Mouse (Mus musculus): ENCODE results near the gene Fam213b. TPM values are rescaled to one million over a fixed set of nuclear protein-coding genes. Genes with fewer than 3 reads are reported as not detected.

Fam213b gene
- polyA plus RNA-seq, 1 experiment from 2014 or later = 39.8 TPM

DNA sequence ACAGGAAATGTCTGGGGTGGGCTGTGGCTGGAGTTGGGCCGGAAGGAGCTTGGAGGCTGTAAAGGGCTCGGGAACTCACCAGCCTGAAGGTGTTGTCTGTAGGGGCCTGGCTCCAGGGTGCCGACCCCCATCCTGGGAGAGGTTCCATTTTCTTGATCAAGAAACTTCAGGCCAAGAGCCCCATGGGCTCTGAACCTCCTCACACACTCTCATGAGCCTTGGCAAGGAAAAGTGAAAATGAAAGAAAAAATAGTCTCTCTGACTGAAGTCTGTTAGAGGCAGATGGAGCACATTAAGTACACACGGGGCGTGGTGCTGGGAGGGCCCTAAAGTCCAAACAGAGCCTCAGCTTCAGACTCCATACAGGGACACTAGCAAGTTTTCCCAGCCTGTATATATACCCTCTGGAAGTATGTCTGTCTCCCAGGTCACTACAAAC is 29.0 kb upstream of the Fam213b start:
- DNase-seq (ENCODE audit: low spot score) (no peak), ATAC-seq (replicated peaks; ENCODE audit: low FRiP score, low TSS enrichment, low read depth) (peak; percentile 53; the same call in 1 of the 2 replicates)
- Histone ChIP-seq H3K9ac (ENCODE audit: low read length) (no peak overlapping the region), H3K9me3 (ENCODE audit: control insufficient read depth, low read length) (no peaks in the 10 kb centered on the region), H3K4me1 (replicated peaks; ENCODE audit: control insufficient read depth, insufficient read depth, low read length) (peaks cover 25% of the 10 kb centered on the region), H3K27me3 (replicated peaks; ENCODE audit: control insufficient read depth, insufficient read depth, low read length) (no peaks in the 10 kb centered on the region), H3K4me2 (ENCODE audit: low read length) (peak overlapping the region; percentile 48), H3K4me3 (ENCODE audit: low read depth, low read length) (peak overlapping the region; percentile 10; the same call in 1 of the 2 replicates), H3K36me3 (ENCODE audit: control insufficient read depth, insufficient read depth, low read length) (no peaks in the 10 kb centered on the region), H3K27ac (ENCODE audit: low read depth) (peak overlapping the region; percentile 67)
- WGBS = 16% methylated on average over 5 of the region's 5 CpGs

DNA sequence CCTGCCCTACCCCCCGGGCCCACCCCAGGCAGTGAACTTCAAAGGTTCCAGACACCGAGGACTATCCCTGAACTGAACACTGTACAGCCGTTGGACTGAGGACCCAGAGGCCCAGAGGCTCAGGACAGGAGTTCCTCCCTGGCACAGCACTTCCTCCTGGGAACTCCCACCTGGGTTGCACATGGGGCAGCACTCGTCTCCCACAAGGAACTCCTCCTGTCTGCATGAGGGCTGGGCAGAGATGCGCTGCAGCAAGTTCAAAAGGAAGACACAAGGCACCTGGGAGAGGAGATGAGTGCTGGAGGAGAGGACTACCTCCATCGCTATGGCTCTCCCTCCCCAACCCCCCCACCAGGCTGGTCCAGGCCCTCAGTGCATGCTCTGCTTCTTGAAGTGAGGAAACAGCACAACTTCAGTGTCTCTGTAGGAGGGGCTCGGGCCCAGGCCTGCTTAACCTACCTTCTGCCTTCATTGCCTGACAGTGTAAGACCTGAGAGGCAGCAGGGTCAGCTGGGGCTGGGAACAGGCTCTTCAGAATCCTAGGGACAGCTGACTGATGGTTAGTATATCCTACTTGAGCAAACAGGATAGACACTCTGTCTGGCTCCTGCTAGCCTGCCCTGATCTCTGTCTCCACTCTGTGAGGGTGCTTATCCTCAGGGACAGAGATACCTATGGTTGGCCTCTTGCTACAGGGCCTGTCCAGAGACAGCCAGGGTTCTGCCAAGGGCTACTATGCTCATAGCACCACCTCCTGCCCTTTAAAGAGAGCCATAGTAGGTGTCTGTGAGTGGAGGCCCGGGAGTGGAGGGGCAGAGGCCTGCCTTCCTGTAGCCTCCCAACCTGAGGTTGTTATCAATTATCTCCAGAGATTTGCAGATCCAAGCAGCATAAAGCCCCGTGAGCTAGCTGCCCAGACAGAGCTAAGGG is 28.3 kb upstream of the Fam213b start:
- Histone ChIP-seq H3K4me3 (ENCODE audit: low read depth, low read length) (peak overlapping the region; percentile 10; the same call in 1 of the 2 replicates), H3K27ac (ENCODE audit: low read depth) (peak overlapping the region; percentile 67), H3K4me1 (replicated peaks; ENCODE audit: control insufficient read depth, insufficient read depth, low read length) (peaks cover 25% of the 10 kb centered on the region), H3K27me3 (replicated peaks; ENCODE audit: control insufficient read depth, insufficient read depth, low read length) (no peaks in the 10 kb centered on the region), H3K9me3 (ENCODE audit: control insufficient read depth, low read length) (no peaks in the 10 kb centered on the region), H3K4me2 (ENCODE audit: low read length) (peak overlapping the region; percentile 48), H3K9ac (ENCODE audit: low read length) (no peak overlapping the region), H3K36me3 (ENCODE audit: control insufficient read depth, insufficient read depth, low read length) (no peaks in the 10 kb centered on the region)
- 0 out of 2 replicates have a peak, but pooled peaks have one; percentile 17 for ATAC-seq (replicated peaks; ENCODE audit: low FRiP score, low TSS enrichment, low read depth)
- no peak for DNase-seq (ENCODE audit: low spot score)
- 41% methylated on average over 9 of the region's 9 CpGs for WGBS

DNA sequence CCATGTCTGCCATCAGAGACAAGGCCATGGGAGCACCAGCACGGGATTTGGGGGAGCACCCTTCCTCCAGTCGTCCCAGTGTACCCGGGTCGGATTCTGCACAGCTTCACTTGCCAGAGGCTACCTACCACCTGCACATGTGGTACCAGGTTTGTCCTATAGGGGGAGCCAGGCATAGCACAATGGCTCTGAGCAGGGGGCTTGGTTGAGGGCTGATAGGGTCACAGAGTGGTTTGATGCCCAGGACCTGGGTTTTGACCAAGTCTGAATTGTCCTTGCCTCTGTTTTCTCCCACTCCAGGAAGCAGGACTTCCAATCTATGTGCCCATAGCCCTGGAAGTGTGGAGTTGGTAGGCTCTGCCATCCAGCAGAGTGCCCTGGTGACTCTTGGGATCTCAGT is 26.5 kb upstream of the Fam213b start:
- Histone ChIP-seq H3K9me3 (ENCODE audit: control insufficient read depth, low read length) (no peaks in the 10 kb centered on the region), H3K9ac (ENCODE audit: low read length) (no peak overlapping the region), H3K4me2 (ENCODE audit: low read length) (no peak overlapping the region), H3K27me3 (replicated peaks; ENCODE audit: control insufficient read depth, insufficient read depth, low read length) (no peaks in the 10 kb centered on the region), H3K27ac (ENCODE audit: low read depth) (no peak overlapping the region), H3K4me1 (replicated peaks; ENCODE audit: control insufficient read depth, insufficient read depth, low read length) (peaks cover 25% of the 10 kb centered on the region), H3K36me3 (ENCODE audit: control insufficient read depth, insufficient read depth, low read length) (no peaks in the 10 kb centered on the region), H3K4me3 (ENCODE audit: low read depth, low read length) (no peak overlapping the region)
- WGBS = 61% methylated on average over 4 of the region's 4 CpGs
- no peak for DNase-seq (ENCODE audit: low spot score)
- ATAC-seq (replicated peaks; ENCODE audit: low FRiP score, low TSS enrichment, low read depth) = no peak

DNA sequence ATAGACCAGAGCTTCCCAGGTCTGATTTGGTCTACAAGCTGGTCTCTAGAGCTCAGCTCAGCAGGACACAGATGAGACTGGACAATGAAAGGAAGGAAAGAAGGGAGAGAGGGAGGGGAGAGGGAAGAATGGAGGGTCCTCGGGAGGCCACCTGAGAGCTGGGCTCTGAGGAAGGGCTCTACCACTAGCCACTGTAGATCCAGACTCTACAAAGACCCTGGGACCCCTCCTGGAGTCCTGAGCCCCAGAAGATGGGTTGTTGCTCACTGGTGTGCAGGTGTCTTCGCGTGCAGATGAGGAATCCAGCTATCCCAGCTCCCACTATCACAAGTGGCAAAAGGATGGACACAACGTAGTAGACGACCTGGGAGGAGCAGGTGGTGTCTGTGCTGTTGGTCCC is 24.0 kb upstream of the Fam213b start:
- Histone ChIP-seq H3K4me3 (ENCODE audit: low read depth, low read length) (no peak overlapping the region), H3K27ac (ENCODE audit: low read depth) (no peak overlapping the region), H3K36me3 (ENCODE audit: control insufficient read depth, insufficient read depth, low read length) (no peaks in the 10 kb centered on the region), H3K9me3 (ENCODE audit: control insufficient read depth, low read length) (no peaks in the 10 kb centered on the region), H3K27me3 (replicated peaks; ENCODE audit: control insufficient read depth, insufficient read depth, low read length) (no peaks in the 10 kb centered on the region), H3K9ac (ENCODE audit: low read length) (no peak overlapping the region), H3K4me2 (ENCODE audit: low read length) (no peak overlapping the region), H3K4me1 (replicated peaks; ENCODE audit: control insufficient read depth, insufficient read depth, low read length) (peaks cover 14% of the 10 kb centered on the region)
- ATAC-seq (replicated peaks; ENCODE audit: low FRiP score, low TSS enrichment, low read depth) (no peak), DNase-seq (ENCODE audit: low spot score) (no peak)
- WGBS = 78% methylated on average over 5 of the region's 5 CpGs

DNA sequence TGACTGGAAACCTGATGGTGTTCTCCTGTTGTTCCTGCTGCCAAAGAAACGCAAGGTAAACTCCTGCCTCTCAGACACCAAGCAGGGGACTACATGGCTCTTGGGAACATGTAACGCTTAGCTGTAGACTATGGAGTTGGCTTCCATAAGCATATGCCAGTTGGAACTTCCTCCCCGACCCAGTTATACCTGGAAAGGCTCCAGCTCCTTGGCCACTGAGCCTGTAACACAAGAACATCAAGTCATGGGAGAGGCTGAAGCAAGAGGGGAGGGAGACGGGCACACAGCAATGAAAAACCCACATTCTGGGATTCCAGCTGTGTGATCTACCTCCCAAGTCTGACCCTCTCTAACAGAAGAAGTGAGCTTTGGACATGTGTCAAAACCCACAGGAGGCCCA is 23.4 kb upstream of the Fam213b start:
- ATAC-seq (replicated peaks; ENCODE audit: low FRiP score, low TSS enrichment, low read depth) (no peak), DNase-seq (ENCODE audit: low spot score) (no peak)
- no peaks in the 10 kb centered on the region for H3K9me3 ChIP-seq (ENCODE audit: control insufficient read depth, low read length)
- no peak overlapping the region for H3K4me2 ChIP-seq (ENCODE audit: low read length)
- no peaks in the 10 kb centered on the region for H3K36me3 ChIP-seq (ENCODE audit: control insufficient read depth, insufficient read depth, low read length)
- H3K4me3 ChIP-seq (ENCODE audit: low read depth, low read length) = no peak overlapping the region
- no peaks in the 10 kb centered on the region for H3K27me3 ChIP-seq (replicated peaks; ENCODE audit: control insufficient read depth, insufficient read depth, low read length)
- H3K9ac ChIP-seq (ENCODE audit: low read length) = no peak overlapping the region
- 77% methylated on average over 4 of the region's 4 CpGs for WGBS
- H3K27ac ChIP-seq (ENCODE audit: low read depth) = no peak overlapping the region
- H3K4me1 ChIP-seq (replicated peaks; ENCODE audit: control insufficient read depth, insufficient read depth, low read length) = peaks cover 8% of the 10 kb centered on the region

DNA sequence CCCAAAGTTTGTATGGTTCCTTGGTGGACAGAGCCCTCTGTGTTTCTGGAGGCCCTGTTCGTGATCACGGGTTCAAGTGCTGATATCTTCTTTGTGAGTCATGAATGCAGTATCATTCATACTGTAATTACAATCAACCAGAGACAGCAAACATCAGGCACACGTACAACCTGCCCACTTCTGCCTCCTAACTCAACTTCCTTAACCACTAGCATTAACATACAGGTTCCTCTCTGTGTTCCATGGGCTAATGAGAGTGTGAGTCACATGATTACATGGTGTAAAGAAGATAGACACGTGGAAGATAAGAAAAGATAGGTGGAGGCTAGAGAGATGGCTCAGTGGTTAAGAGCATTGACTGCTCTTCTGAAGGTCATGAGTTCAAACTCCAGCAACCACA is 17.7 kb upstream of the Fam213b start:
- WGBS = 84% methylated on average over 4 of the region's 4 CpGs
- no peaks in the 10 kb centered on the region for H3K27me3 ChIP-seq (replicated peaks; ENCODE audit: control insufficient read depth, insufficient read depth, low read length)
- ATAC-seq (replicated peaks; ENCODE audit: low FRiP score, low TSS enrichment, low read depth) = no peak
- H3K4me3 ChIP-seq (ENCODE audit: low read depth, low read length) = no peak overlapping the region
- H3K27ac ChIP-seq (ENCODE audit: low read depth) = no peak overlapping the region
- peaks cover under 1% of the 10 kb centered on the region; the same call in 1 of the 2 replicates for H3K4me1 ChIP-seq (replicated peaks; ENCODE audit: control insufficient read depth, insufficient read depth, low read length)
- H3K9ac ChIP-seq (ENCODE audit: low read length) = no peak overlapping the region
- H3K36me3 ChIP-seq (ENCODE audit: control insufficient read depth, insufficient read depth, low read length) = no peaks in the 10 kb centered on the region
- no peaks in the 10 kb centered on the region for H3K9me3 ChIP-seq (ENCODE audit: control insufficient read depth, low read length)
- no peak overlapping the region for H3K4me2 ChIP-seq (ENCODE audit: low read length)
- no peak for DNase-seq (ENCODE audit: low spot score)

DNA sequence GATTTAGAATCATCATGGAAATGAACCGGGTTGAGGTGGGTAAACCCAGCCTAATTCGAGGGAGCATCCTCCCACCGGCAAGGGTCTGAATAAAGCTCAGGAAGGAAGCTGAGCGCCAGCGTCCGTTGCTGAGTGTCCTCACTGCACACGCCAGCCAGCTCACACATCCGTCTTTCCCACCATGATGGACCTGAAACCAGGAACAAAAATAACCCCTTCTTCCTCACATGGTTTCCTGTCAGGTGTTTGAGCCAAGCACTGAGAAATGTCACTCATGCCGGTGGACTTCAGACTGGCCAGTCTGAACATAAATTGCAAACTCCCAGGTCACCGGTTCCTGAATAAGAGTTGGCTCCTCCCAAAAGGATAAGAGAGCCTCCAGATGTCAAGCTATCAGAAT is 16.4 kb upstream of the Fam213b start:
- 79% methylated on average over 10 of the region's 10 CpGs for WGBS
- no peak overlapping the region for H3K27ac ChIP-seq (ENCODE audit: low read depth)
- H3K4me1 ChIP-seq (replicated peaks; ENCODE audit: control insufficient read depth, insufficient read depth, low read length) = peaks cover 12% of the 10 kb centered on the region
- ATAC-seq (replicated peaks; ENCODE audit: low FRiP score, low TSS enrichment, low read depth) (no peak), DNase-seq (ENCODE audit: low spot score) (no peak)
- no peak overlapping the region for H3K9ac ChIP-seq (ENCODE audit: low read length)
- no peaks in the 10 kb centered on the region for H3K27me3 ChIP-seq (replicated peaks; ENCODE audit: control insufficient read depth, insufficient read depth, low read length)
- no peak overlapping the region for H3K4me2 ChIP-seq (ENCODE audit: low read length)
- no peaks in the 10 kb centered on the region for H3K9me3 ChIP-seq (ENCODE audit: control insufficient read depth, low read length)
- no peaks in the 10 kb centered on the region for H3K36me3 ChIP-seq (ENCODE audit: control insufficient read depth, insufficient read depth, low read length)
- H3K4me3 ChIP-seq (ENCODE audit: low read depth, low read length) = no peak overlapping the region

DNA sequence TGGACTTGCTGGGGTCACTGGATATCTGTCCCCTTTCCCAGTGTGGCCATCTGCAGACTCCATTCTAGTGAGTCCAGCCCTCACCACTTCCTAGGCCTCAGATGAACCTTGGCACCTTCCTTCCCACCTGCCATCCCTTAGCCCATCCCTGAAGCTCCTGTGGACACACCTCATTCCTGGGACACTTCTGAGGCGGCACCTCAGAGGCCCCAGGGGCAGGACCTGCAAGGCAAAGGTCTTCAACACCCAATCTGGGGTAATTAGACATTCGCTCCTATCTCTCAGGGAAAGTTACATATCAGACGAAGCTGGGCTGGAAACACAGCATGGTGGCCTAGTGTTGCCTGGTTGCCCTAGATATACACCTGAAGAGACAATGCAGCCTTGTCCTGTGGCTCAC is 15.8 kb upstream of the Fam213b start:
- H3K9ac ChIP-seq (ENCODE audit: low read length) = no peak overlapping the region
- peaks cover 12% of the 10 kb centered on the region for H3K4me1 ChIP-seq (replicated peaks; ENCODE audit: control insufficient read depth, insufficient read depth, low read length)
- no peak overlapping the region for H3K4me2 ChIP-seq (ENCODE audit: low read length)
- H3K27me3 ChIP-seq (replicated peaks; ENCODE audit: control insufficient read depth, insufficient read depth, low read length) = no peaks in the 10 kb centered on the region
- H3K9me3 ChIP-seq (ENCODE audit: control insufficient read depth, low read length) = no peaks in the 10 kb centered on the region
- H3K27ac ChIP-seq (ENCODE audit: low read depth) = no peak overlapping the region
- no peak overlapping the region for H3K4me3 ChIP-seq (ENCODE audit: low read depth, low read length)
- no peaks in the 10 kb centered on the region for H3K36me3 ChIP-seq (ENCODE audit: control insufficient read depth, insufficient read depth, low read length)
- WGBS = 62% methylated on average over 3 of the region's 3 CpGs
- peak; percentile 71; the same call in 1 of the 2 replicates for ATAC-seq (replicated peaks; ENCODE audit: low FRiP score, low TSS enrichment, low read depth)
- no peak for DNase-seq (ENCODE audit: low spot score)

DNA sequence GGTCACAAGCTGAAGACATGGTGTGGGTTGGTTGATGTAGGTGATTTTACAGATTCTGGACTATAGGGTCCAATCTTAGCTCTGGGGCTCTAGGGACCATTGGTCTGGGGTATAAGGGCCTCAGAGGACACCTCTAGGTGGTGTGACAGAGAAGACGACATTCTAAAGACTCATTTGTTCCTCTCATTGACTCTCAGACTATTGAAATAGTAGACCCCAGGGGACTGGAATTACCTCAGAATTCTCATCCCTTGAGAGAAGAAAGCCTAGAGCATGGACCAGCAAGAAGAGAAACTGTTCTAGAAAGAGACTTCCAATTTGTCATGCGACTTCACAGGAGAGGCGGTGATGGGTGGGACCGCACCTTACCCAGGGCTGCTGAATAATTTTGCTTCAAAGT is 15.3 kb upstream of the Fam213b start:
- 89% methylated on average over 4 of the region's 4 CpGs for WGBS
- no peak for ATAC-seq (replicated peaks; ENCODE audit: low FRiP score, low TSS enrichment, low read depth)

More for the DNA sequence above, 15.3 kb upstream of the Fam213b start:
- Histone ChIP-seq H3K27me3 (replicated peaks; ENCODE audit: control insufficient read depth, insufficient read depth, low read length) (no peaks in the 10 kb centered on the region), H3K27ac (ENCODE audit: low read depth) (no peak overlapping the region), H3K4me3 (ENCODE audit: low read depth, low read length) (no peak overlapping the region), H3K36me3 (ENCODE audit: control insufficient read depth, insufficient read depth, low read length) (no peaks in the 10 kb centered on the region), H3K4me2 (ENCODE audit: low read length) (no peak overlapping the region), H3K4me1 (replicated peaks; ENCODE audit: control insufficient read depth, insufficient read depth, low read length) (peaks cover 12% of the 10 kb centered on the region), H3K9ac (ENCODE audit: low read length) (no peak overlapping the region), H3K9me3 (ENCODE audit: control insufficient read depth, low read length) (no peaks in the 10 kb centered on the region)
- no peak for DNase-seq (ENCODE audit: low spot score)

Measured in intestine, embryonic 14.5 days (tissue).